Mouse (Mus musculus) heart, adult 11 months (tissue): ENCODE measurements at regions not wholly inside any gene's neighbourhood (a gene's known extent, or its start where the extent isn't known, plus 50 kb on each side); places are given as distances from the start of the nearest gene placed in this dataset.

Experiments used
- DNase-seq: peaks from one replicate; pipeline ENCODE4 v3.0.0; 2022

DNA sequence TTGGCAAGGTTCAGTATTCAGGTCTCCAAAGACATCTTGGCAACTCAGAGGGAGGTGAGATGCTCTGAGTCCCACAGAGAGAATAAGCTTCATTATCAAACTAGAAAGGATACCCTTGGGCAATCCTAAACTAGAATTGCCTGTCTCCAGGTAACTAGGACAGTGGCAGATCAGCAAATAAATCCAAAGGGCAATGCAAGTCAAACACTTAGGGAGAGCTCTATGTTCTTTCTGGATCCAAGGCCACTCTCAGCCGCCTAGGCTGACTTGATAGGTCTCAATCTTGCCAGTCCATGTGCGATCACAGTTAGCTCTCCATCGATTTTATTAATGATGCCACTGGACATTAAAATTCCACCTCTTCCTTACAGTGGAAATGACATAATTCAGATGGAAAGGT lies 432.5 kb downstream of the Epha4 start:
- DNase-seq = no peak

DNA sequence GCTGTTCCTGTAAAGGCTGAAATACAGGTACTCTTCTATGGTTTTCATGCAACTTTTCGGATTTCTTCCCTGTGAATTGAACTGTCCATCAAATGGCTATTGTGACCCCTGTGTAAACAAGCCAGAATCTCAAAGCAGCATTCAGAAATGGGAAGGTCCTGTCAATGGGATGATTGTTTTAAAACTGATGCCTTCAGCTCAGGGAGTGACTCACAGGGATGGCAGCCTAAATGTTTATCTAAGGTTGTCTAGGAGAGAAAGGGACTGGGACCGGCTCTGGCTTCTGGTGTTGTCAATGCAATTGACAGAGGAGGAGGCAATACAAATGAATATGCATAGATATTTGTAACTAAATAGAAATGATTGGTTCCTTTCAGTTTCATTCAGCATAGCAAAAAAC lies 421.3 kb downstream of the Epha4 start:
- DNase-seq = no peak

DNA sequence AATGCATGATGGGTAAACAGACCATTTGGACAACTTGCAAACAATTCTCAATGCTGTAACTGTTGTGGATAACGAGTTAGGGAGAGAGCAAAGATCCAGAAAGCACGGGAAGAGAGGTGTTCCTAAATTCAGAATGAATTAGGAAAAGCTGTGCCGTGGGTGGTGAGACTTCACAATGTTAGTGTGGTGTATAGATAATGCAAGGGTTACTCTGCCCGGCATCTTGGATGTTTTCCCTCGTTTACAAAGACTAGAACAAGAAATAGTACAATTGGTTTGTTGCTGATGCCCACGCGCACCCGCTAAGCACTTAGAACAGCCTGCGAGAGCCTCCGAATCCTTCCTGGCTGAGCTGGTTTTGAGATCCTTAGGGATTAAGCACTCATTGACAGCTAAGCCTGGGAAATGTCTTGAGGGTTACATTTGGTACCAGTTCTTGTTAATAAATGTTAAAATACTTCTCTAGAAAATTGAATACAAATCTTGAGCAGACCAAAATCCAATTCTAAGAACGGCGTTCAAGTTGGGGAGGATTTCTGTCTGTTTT lies 413.1 kb downstream of the Epha4 start:
- no peak for DNase-seq

DNA sequence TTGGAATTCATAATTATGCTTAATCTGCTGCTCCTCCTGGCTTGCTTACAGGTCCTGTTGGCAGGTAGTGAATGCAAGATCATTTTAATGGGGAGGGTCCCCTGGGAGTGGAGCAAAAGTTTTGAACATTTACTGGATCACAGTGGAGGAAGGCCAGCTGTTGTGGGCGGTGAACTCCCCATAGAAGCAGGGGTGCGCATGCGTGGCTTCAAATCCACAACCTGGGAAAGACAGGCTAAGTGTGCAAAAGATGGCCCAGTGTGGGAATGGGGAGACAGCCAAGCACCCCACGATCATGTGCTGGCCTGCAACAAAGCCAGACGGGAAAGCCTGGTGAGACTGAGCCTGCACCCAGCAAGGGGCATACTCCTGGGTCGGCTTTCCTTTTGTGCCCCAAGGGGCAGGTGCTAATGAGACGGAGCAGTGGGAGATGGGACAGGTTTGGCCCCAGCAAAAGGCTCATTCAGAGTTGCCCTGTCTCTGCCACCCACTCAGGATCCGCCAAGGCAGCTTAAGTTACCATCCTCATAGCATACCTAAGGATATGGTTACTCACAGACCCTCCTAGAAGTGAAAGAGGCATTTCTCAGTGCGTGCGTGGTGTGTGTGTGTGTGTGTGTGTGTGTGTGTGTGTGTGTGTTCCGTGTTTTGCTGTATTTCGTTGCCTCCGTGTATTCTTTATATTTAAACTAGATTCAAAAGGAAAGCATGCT lies 412.3 kb downstream of the Epha4 start:
- peak; percentile 96 for DNase-seq

GRCm38 (mm10) chr1:77109861-77110785 lies 404.8 kb downstream of the Epha4 start:
- no peak for DNase-seq

GRCm38 (mm10) chr1:77128411-77128810 lies 386.5 kb downstream of the Epha4 start:
- DNase-seq = no peak

DNA sequence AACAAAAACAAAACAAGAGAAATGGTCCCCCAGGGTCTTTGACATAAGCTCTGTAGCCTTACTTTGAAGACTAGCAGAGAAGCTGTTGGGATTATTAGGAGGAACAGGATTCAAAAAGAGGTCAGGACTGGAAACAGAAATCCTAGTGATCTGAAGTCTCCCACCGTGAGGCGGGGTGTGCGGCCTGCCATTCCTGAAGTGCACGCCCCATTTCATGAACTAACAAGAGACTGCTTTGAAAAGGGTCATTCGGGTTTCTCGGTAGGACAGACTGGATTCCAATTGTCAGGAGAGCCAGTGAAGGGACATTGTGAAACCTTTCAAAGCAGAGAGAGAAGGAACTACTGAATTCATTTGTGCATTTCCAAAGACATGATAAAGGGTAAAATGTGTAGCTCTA lies 377.2 kb downstream of the Epha4 start:
- DNase-seq = no peak

- peak; percentile 96 for DNase-seq
Measured at GRCm38 (mm10) chr1:77140906-77141305, 374.0 kb downstream of the Epha4 start.

DNA sequence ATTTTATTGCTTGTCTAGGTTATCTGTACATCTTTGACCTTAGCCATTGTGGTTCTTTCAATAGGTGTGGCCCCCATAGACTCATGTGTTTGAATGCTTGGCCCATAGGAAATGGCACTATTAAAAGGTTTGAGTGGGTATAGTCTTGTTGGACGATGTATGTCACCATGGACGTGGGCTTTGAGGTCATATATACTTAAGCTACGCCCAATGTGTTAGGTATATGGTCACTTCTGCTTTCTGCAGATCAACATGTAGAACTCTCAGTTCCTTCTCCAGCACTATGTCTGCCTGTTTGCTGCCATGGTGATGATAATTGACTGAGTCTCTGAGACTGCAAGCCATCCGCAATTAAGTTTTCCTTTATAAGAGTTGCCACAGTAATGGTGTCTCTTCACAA lies 366.8 kb downstream of the Epha4 start:
- no peak for DNase-seq

DNA sequence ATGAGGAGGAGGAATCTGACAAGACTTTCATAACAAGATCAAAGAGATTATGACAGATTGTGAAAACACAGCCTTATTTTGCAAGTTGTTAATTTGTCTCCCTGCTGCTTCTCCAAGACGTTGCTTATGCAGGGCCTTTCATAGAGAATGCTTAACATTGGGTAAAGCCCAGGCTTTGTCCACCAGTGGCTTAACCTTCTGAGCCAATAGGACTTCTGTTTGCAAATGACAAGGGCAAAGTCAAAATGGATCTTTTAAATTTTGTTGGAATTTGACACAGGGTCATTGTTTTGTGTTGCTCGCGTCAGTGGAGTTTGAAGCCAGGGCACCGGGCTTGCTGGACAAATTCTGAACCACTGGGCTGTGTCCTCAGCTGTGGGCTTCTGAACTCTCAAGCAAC lies 346.6 kb downstream of the Epha4 start:
- DNase-seq = no peak

GRCm38 (mm10) chr1:77172463-77172862 lies 342.4 kb downstream of the Epha4 start:
- DNase-seq = no peak

DNA sequence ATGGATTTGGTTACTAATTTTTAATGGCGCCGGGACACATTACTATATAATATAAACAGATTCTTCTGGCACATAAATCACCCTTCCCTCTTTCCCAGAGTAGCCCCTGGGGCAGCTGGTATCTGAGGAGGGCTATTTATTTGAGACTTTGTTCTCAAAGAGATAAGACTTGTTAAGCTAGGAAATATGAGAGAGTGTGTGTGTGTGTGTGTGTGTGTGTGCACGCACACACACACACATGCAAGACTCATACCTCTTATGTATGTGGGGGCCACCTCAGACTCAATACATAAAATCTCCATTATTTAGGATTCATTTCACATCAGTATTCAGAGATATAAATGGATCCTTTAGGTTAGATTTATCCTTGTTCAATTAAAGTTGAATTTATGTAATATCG lies 340.1 kb downstream of the Epha4 start:
- DNase-seq = peak; percentile 12

- peak; percentile 18 for DNase-seq
Measured at GRCm38 (mm10) chr1:77175214-77175613, 339.7 kb downstream of the Epha4 start.

- peak; percentile 56 for DNase-seq
Measured at GRCm38 (mm10) chr1:77176516-77176915, 338.4 kb downstream of the Epha4 start.

DNA sequence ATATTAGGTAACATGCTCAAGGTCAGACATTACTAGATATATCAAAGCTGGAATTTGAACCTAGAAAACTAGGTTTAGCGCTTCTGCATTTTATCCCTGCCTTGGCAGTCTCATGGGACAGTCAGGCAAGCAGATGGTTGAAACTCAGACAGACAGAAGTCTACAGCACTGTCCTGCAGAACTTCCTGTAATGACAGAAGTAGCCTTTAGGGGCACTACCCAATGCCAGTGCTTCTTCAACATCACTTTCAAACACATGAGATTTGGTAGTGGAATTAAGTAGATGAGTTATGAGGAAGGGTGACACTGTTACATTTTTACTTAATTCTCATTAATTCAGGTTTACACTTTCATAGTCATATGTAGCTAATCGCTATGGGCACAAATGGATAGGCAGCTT lies 330.9 kb downstream of the Epha4 start:
- DNase-seq = peak; percentile 31

GRCm38 (mm10) chr1:77190141-77190540 lies 324.7 kb downstream of the Epha4 start:
- no peak for DNase-seq

DNA sequence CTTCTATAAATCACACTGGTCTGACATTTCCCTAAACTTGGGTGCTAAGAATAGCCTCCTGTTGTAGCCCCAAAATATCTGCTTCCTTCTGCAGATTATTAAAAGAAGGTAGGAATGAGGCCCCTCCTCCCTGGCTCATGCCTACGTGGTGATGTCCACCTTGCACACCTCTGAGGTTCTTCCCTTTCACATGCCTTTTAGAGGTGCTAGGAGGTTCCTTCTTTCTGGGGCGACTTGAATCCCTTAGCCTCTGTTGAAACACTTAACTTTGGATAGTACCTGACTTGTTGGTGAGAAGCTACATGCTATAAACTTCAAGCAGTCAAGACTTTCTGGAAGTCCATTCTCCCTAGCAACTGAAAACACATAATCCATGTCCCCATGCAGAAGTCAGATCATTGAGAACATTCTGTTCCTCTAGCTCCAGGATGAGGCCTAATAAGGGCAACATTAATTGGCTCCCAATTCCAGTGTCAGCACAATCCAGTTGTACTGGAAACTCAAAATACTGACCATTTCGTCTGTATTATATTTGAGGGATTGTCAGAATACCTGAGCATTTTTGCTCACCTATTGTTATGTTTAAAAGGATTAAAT lies 313.5 kb downstream of the Epha4 start:
- peak; percentile 92 for DNase-seq

DNA sequence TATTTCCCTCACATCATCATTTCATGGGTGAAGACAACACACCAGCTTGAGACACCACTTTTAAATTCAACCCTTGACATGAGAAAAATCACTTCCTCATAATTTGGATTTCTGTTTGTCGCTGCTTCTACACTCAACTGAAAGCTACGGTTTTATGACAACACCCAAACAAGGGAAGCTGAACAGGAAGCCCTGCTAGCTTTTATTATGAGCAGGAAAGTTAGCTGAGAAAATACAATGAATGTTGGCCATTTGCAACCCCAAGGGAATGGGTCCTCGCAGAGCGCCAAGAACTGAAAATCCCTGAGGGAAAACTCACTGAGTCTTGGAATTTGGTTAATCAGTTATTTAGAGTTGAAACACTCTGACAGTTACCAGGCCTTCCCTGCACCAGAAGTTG lies 311.9 kb downstream of the Epha4 start:
- DNase-seq = peak; percentile 96

DNA sequence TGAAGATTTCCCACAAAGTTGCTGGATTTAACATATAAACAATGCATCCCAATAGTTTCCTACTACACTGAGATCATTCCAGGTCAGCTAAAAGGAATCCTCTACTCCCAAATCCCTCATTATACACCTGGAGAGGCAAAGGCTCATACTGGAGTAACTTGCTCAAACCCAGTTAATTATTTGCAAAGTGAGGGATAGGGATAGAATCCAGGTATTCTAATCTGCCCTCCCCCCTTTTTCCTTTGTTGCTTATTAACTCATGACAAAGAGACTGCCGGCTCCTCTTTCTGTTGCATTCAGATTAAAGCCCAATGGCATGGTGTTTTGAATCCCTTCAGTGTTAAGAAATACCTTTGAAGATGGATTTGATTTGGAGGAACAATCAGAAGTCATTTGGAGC lies 308.4 kb downstream of the Epha4 start:
- no peak for DNase-seq

GRCm38 (mm10) chr1:77209395-77209794 lies 305.5 kb downstream of the Epha4 start:
- DNase-seq = no peak

- peak; percentile 93 for DNase-seq
Measured at GRCm38 (mm10) chr1:77213462-77214098, 301.3 kb downstream of the Epha4 start.

DNA sequence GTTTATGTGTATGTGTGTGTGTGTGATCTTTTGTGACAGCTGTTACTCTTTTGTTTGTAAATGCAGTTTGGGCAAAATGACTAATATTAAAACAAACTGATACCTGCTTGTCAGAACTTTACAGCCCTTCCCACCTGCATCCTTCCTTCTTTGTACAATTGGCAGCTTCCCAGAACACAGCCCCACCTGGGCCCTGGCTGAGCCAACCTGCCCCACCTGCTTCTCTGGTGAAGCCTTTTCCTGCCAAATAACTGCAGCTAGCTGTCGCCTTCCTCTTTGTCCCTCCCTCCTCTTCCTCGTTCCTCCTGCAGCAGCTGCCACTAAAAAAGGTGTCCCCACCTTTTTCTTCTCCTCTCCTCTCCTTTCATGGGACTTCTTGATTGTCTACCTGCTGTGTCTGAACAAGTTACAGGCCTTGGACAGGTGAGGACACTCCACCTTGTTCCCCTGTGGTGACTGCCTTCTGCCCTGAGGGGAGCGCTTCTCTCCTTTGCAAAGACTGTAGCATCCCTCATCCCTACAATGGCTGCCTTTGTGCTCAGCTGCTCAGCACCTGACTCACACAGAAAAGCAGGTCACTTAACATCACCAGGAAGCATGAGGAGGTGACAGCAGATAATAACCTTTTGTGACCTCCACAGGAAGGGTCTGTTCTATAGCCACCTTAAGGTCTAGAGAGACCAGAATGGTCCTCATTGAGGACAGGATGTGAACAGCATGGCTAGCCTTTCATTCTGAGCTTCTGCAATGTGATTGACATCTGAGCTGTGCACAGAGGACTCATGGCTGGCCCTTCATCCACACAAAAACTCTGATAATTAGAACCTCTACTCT lies 295.2 kb downstream of the Epha4 start:
- DNase-seq = no peak
